ENCODE assay signal across 8 mouse cellular contexts in genomic region chr17:55956129-55956528, GRCm38 (mm10). TPM values are rescaled to one million over a fixed set of nuclear protein-coding genes. Genes with fewer than 3 reads are reported as not detected.
A peak's percentile ranks its signal among the peaks of the same experiment; 100 is the strongest.
DNase-seq lines count a peak whose midpoint lies in the region; ATAC-seq and TF ChIP-seq lines count a peak whose summit lies in the region.

No protein-coding gene starts in this region.

- no peaks in the 10 kb centered on the region for H3K9me3 ChIP-seq in embryonic facial prominence, embryonic 11.5 days (replicated peaks; ENCODE audit: control insufficient read depth, low read length)
- H3K9me3 ChIP-seq in hindbrain, embryonic 12.5 days (replicated peaks): no peaks in the 10 kb centered on the region
- H3K9me3 ChIP-seq in lung, postnatal 0 days (ENCODE audit: low read length): no peaks in the 10 kb centered on the region

- peak overlapping the region; percentile 41 for H3K4me3 ChIP-seq in embryonic facial prominence, embryonic 11.5 days (ENCODE audit: low read depth, low read length)
- H3K4me3 ChIP-seq in hindbrain, embryonic 12.5 days: peak overlapping the region; percentile 45
- peak overlapping the region; percentile 19; the same call in 1 of the 2 replicates for H3K4me3 ChIP-seq in lung, postnatal 0 days (ENCODE audit: low read depth, low read length)

- ATAC-seq in embryonic facial prominence, embryonic 11.5 days (replicated peaks; ENCODE audit: insufficient number of reproducible peaks, low FRiP score, low TSS enrichment, low read depth): no peak
- peak; percentile 12; the same call in 1 of the 2 replicates for ATAC-seq in hindbrain, embryonic 12.5 days (ENCODE audit: low FRiP score)
- peak; percentile 14 for ATAC-seq in lung, postnatal 0 days
- no peak for ATAC-seq in megakaryocyte progenitor cell, adult 5-6 weeks (replicated peaks; ENCODE audit: poor library complexity)

- H3K9ac ChIP-seq in embryonic facial prominence, embryonic 11.5 days (replicated peaks; ENCODE audit: low read length): peak overlapping the region; percentile 51
- peak overlapping the region; percentile 61 for H3K9ac ChIP-seq in hindbrain, embryonic 12.5 days
- H3K9ac ChIP-seq in lung, postnatal 0 days (replicated peaks; ENCODE audit: low read depth): no peak overlapping the region

- H3K36me3 ChIP-seq in embryonic facial prominence, embryonic 11.5 days (replicated peaks; ENCODE audit: control insufficient read depth, insufficient read depth, low read depth, low read length): no peaks in the 10 kb centered on the region
- peaks cover 4% of the 10 kb centered on the region; the same call in 1 of the 2 replicates for H3K36me3 ChIP-seq in hindbrain, embryonic 12.5 days
- H3K36me3 ChIP-seq in lung, postnatal 0 days (ENCODE audit: insufficient read depth, low read length): no peaks in the 10 kb centered on the region

- DNase-seq in urinary bladder, adult 18-20 months (ENCODE audit: low spot score in 2 of 2): peak; percentile 64 to 87
- no peak for DNase-seq in urinary bladder, postnatal 10 days (ENCODE audit: low spot score)
- peak; percentile 78 for DNase-seq in embryonic facial prominence, embryonic 11.5 days (ENCODE audit: low spot score)
- peak; percentile 58 to 61 for DNase-seq in layer of hippocampus, postnatal 14 days (ENCODE audit: low spot score in 2 of 2)
- peak; percentile 80 for DNase-seq in lung, postnatal 0 days (ENCODE audit: low spot score)
- DNase-seq in right cerebral cortex, postnatal 14 days: peak; percentile 87

- under 1% methylated on average over 26 of the region's 26 CpGs for WGBS in embryonic facial prominence, embryonic 11.5 days
- WGBS in hindbrain, embryonic 12.5 days: under 1% methylated on average over 23 of the region's 26 CpGs
- WGBS in lung, postnatal 0 days: 2% methylated on average over 25 of the region's 26 CpGs

- H3K27ac ChIP-seq in embryonic facial prominence, embryonic 11.5 days (replicated peaks; ENCODE audit: low read depth, low read length): no peak overlapping the region
- H3K27ac ChIP-seq in hindbrain, embryonic 12.5 days: 0 out of 2 replicates have a peak overlapping the region, but pooled peaks have one; percentile 30
- H3K27ac ChIP-seq in lung, postnatal 0 days (ENCODE audit: low read length): no peak overlapping the region

- H3K4me1 ChIP-seq in embryonic facial prominence, embryonic 11.5 days (ENCODE audit: control insufficient read depth, insufficient read depth, low read length): no peaks in the 10 kb centered on the region
- peaks cover 27% of the 10 kb centered on the region for H3K4me1 ChIP-seq in hindbrain, embryonic 12.5 days
- peaks cover 4% of the 10 kb centered on the region; the same call in 1 of the 2 replicates for H3K4me1 ChIP-seq in lung, postnatal 0 days (ENCODE audit: insufficient read depth, low read depth, low read length)

- H3K27me3 ChIP-seq in embryonic facial prominence, embryonic 11.5 days (ENCODE audit: control insufficient read depth, insufficient read depth, low read length): peaks cover 2% of the 10 kb centered on the region; the same call in 1 of the 2 replicates
- peaks cover 14% of the 10 kb centered on the region for H3K27me3 ChIP-seq in hindbrain, embryonic 12.5 days
- no peaks in the 10 kb centered on the region for H3K27me3 ChIP-seq in lung, postnatal 0 days (replicated peaks; ENCODE audit: insufficient read depth, low read length)

- TF ChIP-seq EP300 in lung, postnatal 0 days (IDR thresholded peaks at IDR 0.05): no peak

- peak; percentile 10; the same call in 1 of the 2 replicates for TF ChIP-seq CTCF in lung, postnatal 0 days (IDR thresholded peaks at IDR 0.05)

- H3K4me2 ChIP-seq in embryonic facial prominence, embryonic 11.5 days (ENCODE audit: low read depth, low read length): peak overlapping the region; percentile 80
- peak overlapping the region; percentile 77 for H3K4me2 ChIP-seq in hindbrain, embryonic 12.5 days (replicated peaks)
- H3K4me2 ChIP-seq in lung, postnatal 0 days (replicated peaks; ENCODE audit: low read depth, low read length): peak overlapping the region; percentile 44

RNA-seq across cellular contexts. Expression of gene Yju2, which starts 2.8 kb away (rescaled TPM):
- 18.5 and 18.9 TPM in 2 replicates for polyA plus RNA-seq in embryonic facial prominence, embryonic 11.5 days (2014; fragmentation: Nextera tagmentation; extraction: Ambion mirVana)
- polyA plus RNA-seq in hindbrain, embryonic 12.5 days (2016; fragmentation: Nextera tagmentation; extraction: Ambion mirVana): 24.1 and 26.7 TPM in 2 replicates
- 10 to 100 TPM; 15.0 to 16.2 TPM for total RNA-seq in layer of hippocampus, postnatal 14 days (2021)
- 16.8 and 19.2 TPM in 2 replicates for polyA plus RNA-seq in lung, postnatal 0 days (2015; fragmentation: Nextera tagmentation; extraction: Ambion mirVana)
- total RNA-seq in megakaryocyte progenitor cell, adult 5-6 weeks (2015): 7.4 and 11.0 TPM in 2 replicates
- total RNA-seq in megakaryocyte progenitor cell, adult 5-6 weeks (2017): 21.8 and 23.3 TPM in 2 replicates

RNA-seq across cellular contexts. Expression of gene Ebi3, which starts 3.7 kb away (rescaled TPM):
- polyA plus RNA-seq in embryonic facial prominence, embryonic 11.5 days (2014; fragmentation: Nextera tagmentation; extraction: Ambion mirVana): 1.8 and 2.2 TPM in 2 replicates
- polyA plus RNA-seq in hindbrain, embryonic 12.5 days (2016; fragmentation: Nextera tagmentation; extraction: Ambion mirVana): 2.6 and 4.4 TPM in 2 replicates
- total RNA-seq in layer of hippocampus, postnatal 14 days (2021): 1 to 10 TPM; 1.9 TPM
- polyA plus RNA-seq in lung, postnatal 0 days (2015; fragmentation: Nextera tagmentation; extraction: Ambion mirVana): 3.1 and 3.3 TPM in 2 replicates
- total RNA-seq in megakaryocyte progenitor cell, adult 5-6 weeks (2015): 14.4 and 20.5 TPM in 2 replicates
- total RNA-seq in megakaryocyte progenitor cell, adult 5-6 weeks (2017): 13.8 and 17.7 TPM in 2 replicates

RNA-seq across cellular contexts. Expression of gene Zfp119b, which starts 6.8 kb away (rescaled TPM):
- polyA plus RNA-seq in embryonic facial prominence, embryonic 11.5 days (2014; fragmentation: Nextera tagmentation; extraction: Ambion mirVana): 6.2 and 6.9 TPM in 2 replicates
- 6.2 and 6.3 TPM in 2 replicates for polyA plus RNA-seq in hindbrain, embryonic 12.5 days (2016; fragmentation: Nextera tagmentation; extraction: Ambion mirVana)
- total RNA-seq in layer of hippocampus, postnatal 14 days (2021): 1 to 10 TPM; 4.1 to 4.9 TPM
- polyA plus RNA-seq in lung, postnatal 0 days (2015; fragmentation: Nextera tagmentation; extraction: Ambion mirVana): 10.0 and 11.0 TPM in 2 replicates
- total RNA-seq in megakaryocyte progenitor cell, adult 5-6 weeks (2015): 3.8 and 5.5 TPM in 2 replicates
- total RNA-seq in megakaryocyte progenitor cell, adult 5-6 weeks (2017): 4.8 and 5.2 TPM in 2 replicates

RNA-seq across cellular contexts. Expression of gene Shd, which starts 14.1 kb away (rescaled TPM):
- 32.9 and 37.4 TPM in 2 replicates for polyA plus RNA-seq in embryonic facial prominence, embryonic 11.5 days (2014; fragmentation: Nextera tagmentation; extraction: Ambion mirVana)
- polyA plus RNA-seq in hindbrain, embryonic 12.5 days (2016; fragmentation: Nextera tagmentation; extraction: Ambion mirVana): 133 and 135 TPM in 2 replicates
- 10 to 100 TPM; 38.9 to 44.9 TPM for total RNA-seq in layer of hippocampus, postnatal 14 days (2021)
- polyA plus RNA-seq in lung, postnatal 0 days (2015; fragmentation: Nextera tagmentation; extraction: Ambion mirVana): 3.1 and 3.4 TPM in 2 replicates
- 0.39 and 0.98 TPM in 2 replicates for total RNA-seq in megakaryocyte progenitor cell, adult 5-6 weeks (2015)
- total RNA-seq in megakaryocyte progenitor cell, adult 5-6 weeks (2017): not detected in 2 replicates

RNA-seq across cellular contexts. Expression of gene Fsd1, which starts 30.2 kb away (rescaled TPM):
- polyA plus RNA-seq in embryonic facial prominence, embryonic 11.5 days (2014; fragmentation: Nextera tagmentation; extraction: Ambion mirVana): 36.6 and 43.0 TPM in 2 replicates
- 96.4 and 103 TPM in 2 replicates for polyA plus RNA-seq in hindbrain, embryonic 12.5 days (2016; fragmentation: Nextera tagmentation; extraction: Ambion mirVana)
- 10 to 100 TPM; 73.1 to 76.4 TPM for total RNA-seq in layer of hippocampus, postnatal 14 days (2021)
- polyA plus RNA-seq in lung, postnatal 0 days (2015; fragmentation: Nextera tagmentation; extraction: Ambion mirVana): 0.36 and 0.37 TPM in 2 replicates
- total RNA-seq in megakaryocyte progenitor cell, adult 5-6 weeks (2015): not detected in 2 replicates
- not detected in 2 replicates for total RNA-seq in megakaryocyte progenitor cell, adult 5-6 weeks (2017)

Comparison
In these comparisons a context has a peak if more than half of its experiments do, and no peak if none do; other contexts are left out.
1. ATAC-seq: peak in hindbrain, embryonic 12.5 days (single experiment) and lung, postnatal 0 days (single experiment); none in embryonic facial prominence, embryonic 11.5 days (single experiment) and megakaryocyte progenitor cell, adult 5-6 weeks (single experiment).
2. Peak in every context shown above with its lines, with median percentiles within 50 percentile points of each other: H3K4me2 ChIP-seq and H3K4me3 ChIP-seq.